Mouse (Mus musculus): ENCODE measurements around the gene Wipf1.
"Not testable (repeated sequence)": the region's sequence is repeated elsewhere in the genome, so short reads cannot be mapped to it uniquely, and the experiment has no call there.

The Wipf1 gene

DNA sequence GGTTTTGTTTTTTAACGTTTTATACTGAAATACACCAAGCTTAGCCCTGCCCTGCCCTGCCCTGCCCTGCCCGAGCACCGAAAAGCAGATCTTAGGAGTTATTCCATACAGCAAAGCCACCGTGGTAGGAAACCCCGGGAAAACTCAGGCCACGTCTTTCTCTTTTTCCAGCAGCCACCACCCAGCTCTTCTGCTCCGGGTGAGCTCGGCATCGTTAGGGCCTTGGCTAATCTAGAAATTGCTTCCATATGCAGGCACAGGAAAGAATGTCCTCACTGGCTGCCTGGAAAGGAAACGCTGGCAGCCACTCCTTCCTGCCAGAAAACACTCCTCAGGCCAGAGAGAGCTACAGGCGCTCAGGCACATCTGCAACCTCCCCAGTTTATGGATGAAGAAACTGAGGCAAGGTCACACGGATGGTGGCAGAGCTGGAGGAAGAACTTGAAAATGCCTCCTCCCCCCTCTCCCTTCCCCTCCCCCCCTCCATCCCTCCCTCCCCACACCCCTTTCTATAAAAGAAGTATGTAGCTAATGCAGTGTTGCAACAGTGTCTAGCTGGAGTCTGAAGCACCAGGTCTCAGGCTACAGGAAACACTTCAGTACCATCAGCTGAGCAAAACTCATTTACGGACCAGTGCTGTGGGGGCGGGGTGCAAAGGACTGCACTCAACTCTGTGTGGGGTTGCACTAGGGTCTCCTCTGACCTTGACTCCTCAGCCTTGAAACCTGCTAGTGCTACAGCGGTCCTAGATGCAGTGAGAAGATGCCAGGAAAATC lies 20.1 kb downstream of the Wipf1 start:
- no peak for DNase-seq (ENCODE audit: low read depth, low spot score)

DNA sequence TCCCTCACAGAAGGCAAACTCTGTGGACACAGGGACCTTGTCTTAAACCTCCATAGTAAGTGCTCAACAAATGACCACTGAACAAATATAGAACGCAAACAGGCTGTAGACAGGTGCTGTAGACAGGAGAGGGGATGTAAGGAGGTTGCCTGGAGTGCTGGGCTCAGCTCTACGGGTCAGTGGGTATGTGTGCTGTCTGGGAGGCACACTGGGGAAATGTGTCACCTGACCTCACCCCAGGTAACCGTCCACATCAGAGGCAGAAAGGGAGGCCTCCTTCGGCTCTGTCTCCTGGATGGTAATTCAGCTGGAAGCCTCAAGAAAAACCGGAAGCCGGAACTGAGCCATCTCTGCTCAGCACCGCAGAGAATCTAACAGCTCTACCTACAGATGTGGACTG lies 21.6 kb downstream of the Wipf1 start:
- no peak for DNase-seq (ENCODE audit: low read depth, low spot score)

DNA sequence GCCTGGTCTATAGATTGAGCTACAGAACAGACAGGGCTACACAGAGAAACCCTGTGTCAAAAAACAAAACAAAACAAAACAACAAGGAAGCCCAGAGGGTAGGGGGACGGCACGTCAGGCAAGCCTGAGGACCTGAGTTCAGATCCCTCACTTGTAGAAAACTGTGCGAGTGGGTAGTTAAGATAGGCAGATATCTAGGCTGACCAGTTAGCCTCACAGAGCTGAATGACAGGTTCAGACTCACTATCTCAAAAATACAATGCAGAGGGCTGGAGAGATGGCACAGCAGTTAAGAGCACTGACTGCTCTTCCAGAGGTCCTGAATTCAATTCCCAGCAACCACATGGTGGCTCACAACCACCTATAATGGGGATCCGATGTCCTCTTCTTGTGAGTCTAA lies 23.2 kb downstream of the Wipf1 start:
- not testable (repeated sequence) for DNase-seq (ENCODE audit: low read depth, low spot score)

GRCm38 (mm10) chr2:73502863-73503429 lies 26.6 kb downstream of the Wipf1 start:
- no peak for DNase-seq (ENCODE audit: low read depth, low spot score)

DNA sequence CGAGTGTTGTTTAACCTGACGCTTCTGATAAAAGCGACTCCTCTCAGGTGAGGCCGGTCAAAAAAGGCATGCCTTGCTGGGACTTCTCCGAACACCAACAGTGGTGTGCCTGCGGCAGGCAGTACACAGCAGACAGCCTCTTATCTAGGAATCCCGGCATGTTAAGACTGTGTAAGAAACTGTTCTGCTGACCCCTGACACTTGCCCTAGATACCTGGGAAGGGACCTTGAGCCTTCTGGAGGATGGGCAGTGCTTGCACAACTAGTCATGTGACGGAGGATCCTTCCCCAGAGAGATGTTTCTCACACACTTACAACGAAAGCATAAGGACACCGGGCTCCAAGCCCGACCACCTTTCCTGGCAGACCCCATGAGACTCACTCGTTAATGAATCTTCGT lies 28.7 kb downstream of the Wipf1 start:
- no peak for DNase-seq (ENCODE audit: low read depth, low spot score)

GRCm38 (mm10) chr2:73498322-73498721 lies 31.2 kb downstream of the Wipf1 start:
- no peak for DNase-seq (ENCODE audit: low read depth, low spot score)

GRCm38 (mm10) chr2:73497572-73497971 lies 32.0 kb downstream of the Wipf1 start:
- no peak for DNase-seq (ENCODE audit: low read depth, low spot score)

DNA sequence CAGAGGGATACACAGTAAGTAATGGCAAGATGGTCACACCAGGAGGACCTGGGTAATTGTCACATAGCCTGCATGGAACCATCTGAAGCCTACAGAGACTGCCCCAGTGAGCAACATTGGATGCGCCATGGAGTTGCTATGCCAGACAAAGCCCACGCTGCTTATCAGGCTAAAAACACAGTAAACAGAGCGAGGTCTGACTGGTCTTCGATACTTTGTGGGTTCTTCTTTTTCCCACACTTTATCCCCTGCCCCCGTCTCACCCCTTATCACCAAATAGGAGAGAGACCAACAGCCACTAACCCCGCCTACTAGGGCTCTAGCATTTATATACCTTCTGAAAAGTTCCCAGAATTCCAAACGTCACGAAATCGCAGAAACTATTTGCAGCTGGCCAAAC lies 32.6 kb downstream of the Wipf1 start:
- no peak for DNase-seq (ENCODE audit: low read depth, low spot score)

GRCm38 (mm10) chr2:73496329-73496685 lies 33.2 kb downstream of the Wipf1 start:
- no peak for DNase-seq (ENCODE audit: low read depth, low spot score)

DNA sequence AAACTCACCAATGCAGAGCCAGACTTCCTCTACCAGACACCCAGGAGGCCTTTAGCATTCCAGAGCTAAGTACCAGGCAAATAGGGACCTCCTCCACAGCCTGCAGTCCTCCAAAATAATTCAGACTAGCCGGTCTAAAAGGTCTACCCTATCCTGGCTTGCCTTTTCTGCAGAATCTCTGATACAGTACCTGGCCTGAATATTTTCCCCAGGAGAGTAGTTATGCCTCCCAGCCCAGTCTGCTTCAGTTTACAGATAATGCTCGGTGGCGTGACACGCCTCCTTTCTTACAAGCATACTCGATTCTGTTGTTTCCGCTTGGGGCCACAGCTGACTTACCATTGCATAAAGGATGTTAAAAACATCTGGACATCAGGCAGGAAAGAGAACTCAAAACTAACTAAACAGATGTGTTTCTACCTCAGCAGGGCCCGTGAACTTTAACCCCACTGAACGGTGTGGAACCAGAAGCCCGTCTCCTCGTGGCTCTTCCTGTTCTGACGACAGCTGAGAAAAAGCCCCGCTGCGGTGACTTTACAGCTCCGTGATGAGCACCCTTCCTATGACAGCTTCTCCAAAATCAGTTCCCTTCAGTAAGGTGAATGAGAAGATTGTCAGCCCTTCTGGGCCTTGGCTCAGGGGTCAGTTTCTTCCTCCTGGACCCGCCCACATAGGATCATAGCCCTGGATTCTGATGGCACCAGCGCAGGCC lies 33.8 kb downstream of the Wipf1 start:
- no peak for DNase-seq (ENCODE audit: low read depth, low spot score)

DNA sequence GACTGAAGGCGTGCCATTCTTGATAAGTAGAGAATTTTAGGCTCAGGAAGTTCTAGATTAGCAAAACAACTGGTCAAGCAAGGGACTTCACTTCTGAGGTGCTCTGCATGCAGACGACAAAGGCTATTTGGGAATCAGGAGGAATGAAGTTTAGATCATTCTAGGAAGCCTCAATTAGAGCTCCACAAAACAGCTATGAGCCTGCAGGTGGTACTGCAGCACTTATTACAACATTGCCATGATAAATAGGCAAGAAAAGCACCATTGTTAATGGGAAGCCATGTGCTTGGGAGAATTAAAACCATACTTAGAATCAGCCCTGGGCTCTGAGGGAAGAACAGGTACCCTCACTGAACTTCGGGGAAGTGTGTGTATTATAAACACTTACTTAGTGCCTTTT lies 36.0 kb downstream of the Wipf1 start:
- no peak for DNase-seq (ENCODE audit: low read depth, low spot score)

DNA sequence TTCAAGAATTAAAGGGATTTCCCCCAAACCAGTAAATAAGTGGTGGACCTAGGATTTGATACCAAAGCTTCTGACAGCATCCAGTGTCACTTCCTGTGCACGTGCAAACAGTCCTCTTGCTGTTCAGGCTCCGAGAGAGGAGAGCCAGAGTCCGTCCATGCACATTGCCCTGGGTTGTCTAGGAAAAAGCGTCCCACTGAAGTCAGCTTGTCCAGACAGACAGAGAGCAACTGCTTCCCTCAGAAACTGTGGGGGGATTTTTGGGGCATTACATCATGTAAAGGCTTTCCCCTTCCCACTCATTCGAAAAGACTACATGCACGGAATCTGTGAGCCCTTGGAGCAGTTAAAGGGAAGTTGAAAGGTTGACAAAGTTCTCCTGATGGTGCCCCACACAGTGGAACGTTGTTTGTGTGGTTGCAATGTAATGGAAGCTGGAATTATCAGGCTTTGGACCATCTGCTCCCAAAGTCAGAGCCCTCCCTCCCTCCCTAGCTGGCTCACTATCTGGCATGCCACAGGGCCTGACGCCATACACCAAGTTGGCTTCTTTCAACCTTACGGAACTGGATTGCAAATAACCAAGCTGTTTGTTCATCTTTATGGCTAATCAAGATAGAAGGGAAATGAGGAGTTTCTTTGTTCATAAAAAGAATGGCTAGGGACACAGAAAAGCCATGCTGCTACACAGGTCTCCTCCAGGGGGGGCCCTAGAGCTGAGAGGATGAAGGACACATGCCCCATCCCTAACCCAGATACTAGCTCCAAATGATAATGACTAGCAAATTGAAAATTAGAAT lies 37.9 kb downstream of the Wipf1 start:
- no peak for DNase-seq (ENCODE audit: low read depth, low spot score)

- no peak for DNase-seq (ENCODE audit: low read depth, low spot score)
These were observed 39.1 kb downstream of the Wipf1 start for GRCm38 (mm10) chr2:73490466-73490865.

GRCm38 (mm10) chr2:73486120-73486601 lies 43.4 kb downstream of the Wipf1 start:
- no peak for DNase-seq (ENCODE audit: low read depth, low spot score)

DNA sequence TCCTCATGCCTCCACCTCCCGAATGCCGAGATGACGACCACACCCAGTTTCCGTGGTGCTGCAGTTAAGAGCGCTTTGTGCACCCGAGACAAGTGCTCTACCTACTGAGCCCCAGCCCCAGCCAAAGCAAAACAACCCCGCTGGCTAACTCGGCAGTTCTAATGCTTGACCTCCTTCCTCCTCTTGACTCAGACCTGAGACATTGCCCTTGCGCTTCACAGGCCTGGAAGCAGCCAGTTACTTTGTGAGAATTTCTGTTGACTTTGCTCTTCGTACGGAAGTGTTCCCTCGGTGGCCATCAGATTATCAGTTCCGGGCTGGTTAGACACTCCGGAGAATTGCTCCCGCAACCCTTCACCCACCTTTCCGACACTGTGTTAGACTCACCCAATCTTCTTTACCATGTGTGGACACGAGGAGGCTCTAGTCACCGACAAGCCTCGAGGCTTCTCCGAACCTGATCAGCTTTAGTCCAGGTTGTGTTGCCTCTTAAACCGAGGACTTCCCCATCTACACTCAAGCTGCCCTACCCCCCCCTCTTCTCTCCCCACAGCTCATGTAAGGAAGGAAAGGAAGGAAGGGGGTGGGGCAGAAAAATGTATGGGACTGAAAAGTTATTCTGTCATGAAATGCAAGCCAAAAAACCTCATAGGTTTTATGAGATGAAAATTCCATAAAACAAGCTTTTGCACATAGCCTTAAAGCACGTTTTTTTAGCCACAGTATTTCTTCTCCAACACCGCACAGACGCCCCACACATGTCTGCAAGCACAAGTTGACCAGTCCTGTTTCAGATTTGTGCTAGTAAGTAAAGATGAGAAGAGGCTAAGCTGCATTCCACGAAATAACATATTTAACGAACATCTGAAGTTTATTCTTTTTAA lies 44.1 kb downstream of the Wipf1 start:
- DNase-seq (ENCODE audit: low read depth, low spot score), result no peak

GRCm38 (mm10) chr2:73484561-73485235 lies 44.8 kb downstream of the Wipf1 start:
- no peak for DNase-seq (ENCODE audit: low read depth, low spot score)

DNA sequence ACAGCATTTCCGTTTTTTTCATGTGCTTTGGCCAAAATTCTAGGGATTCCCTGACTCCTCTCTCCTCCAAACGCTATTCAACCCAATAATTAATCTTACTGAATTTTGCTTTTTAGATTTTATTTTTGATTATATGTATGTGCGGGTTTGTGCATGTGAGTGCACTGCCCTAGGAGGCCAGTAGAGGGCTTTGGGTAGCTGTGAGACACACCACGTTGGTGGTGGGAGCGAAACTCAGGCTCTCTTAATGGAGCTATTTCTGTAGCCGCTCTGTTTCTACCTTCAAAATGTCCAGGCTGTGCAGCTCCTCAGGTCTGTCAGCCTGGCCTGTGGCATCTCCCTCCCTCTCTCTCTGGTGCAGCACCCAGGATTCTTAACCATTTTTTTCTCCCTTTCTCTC lies 50.7 kb downstream of the Wipf1 start:
- no peak for DNase-seq (ENCODE audit: low read depth, low spot score)

DNA sequence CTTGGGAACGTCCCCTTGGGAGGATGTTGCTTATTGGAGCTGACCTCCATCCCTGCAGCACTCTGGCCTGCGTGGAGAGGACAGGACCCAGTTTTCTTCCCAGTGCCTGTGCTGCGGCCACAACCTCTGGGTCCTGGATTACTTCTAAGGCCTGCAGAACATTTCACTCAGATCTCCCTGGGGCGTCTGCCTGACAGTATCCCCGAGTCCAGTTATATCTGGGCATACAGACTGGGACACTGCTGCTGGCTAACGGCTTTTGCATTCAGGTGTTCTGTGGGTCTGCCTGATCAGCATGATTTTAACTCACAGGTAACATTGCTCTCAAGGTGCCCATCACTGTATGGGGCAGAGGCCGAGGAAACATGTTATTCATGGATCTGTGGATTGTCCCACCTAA lies 52.0 kb downstream of the Wipf1 start:
- DNase-seq (ENCODE audit: low read depth, low spot score), result no peak

DNA sequence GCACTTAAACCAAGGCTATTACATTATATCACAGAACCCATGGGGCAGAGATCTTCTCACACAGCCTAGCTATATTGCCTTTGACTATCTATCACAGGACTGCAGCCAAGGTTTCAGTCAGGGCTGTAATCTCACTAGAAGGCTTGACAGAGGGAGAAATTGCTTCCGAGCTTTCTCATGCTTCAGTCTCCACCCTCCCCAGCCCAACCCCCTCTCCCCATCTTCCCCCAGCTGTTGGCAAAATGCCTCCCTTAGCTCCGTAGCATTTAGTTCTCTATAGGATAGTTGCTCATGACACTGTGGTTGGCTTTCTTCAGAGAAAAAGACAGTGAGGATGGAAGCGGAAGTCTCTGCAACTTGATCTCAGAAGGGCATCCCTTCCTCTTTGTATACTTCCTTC lies 54.0 kb downstream of the Wipf1 start:
- no peak for DNase-seq (ENCODE audit: low read depth, low spot score)

DNA sequence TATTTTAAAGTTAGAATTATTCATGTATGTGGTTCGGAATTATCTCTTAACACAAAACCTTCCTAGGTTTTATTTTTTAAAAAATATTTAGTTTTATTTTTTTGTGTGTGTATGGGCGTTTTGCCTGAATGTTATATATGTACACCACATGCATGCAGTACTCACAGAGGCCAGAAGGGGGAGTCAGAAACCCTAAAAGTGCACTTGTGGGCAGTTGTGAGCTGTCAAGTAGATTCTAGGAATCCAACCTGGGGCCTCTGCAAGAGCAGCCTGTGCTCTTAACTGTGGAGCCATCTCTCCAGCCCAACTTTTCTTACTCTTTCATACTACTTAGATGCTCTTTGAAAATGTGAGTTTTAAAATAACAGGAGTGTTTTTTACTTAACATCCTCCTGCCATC lies 57.4 kb downstream of the Wipf1 start:
- DNase-seq (ENCODE audit: low read depth, low spot score), result no peak
